Mouse (Mus musculus): ENCODE results near the gene Sh3kbp1. TPM values are rescaled to one million over a fixed set of nuclear protein-coding genes. Genes with fewer than 3 reads are reported as not detected.

The Sh3kbp1 gene
- total and polyA plus RNA-seq, 2 experiments from 2014 or later = 43.4 to 45.5 TPM

DNA sequence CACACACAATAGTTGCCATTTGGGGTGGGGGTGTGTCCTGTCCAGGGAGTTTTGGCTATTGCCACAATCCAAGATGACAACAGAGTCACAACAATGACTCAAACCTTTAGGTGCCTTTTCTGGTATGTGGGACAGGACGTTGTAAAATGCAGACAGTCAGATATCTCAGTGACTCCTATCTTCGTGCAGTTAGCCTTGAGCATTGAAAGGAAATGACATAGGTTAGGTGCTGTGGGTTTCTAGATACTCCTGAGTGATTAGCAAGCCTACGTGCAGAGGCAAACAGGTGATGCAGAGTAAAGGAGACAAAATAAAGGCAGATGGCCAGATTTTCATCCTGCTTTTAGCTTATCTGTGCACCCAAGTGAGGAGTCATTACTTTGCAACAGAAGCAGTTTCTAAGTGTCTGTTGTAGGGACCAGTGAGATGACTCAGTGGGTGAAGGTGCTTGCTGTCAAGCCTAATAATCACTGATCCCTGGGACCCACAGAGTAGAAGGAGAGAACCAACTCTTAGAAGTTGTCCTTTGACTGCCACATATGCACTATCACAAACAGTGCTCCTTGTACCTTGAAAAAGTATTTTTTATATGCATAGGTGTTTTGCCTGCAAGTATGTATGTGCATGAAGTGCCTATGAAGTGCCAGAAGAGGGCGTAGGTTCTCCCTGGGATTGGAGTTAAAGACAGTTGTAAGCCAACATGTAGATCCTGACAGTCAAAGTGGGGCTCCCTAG, 50.7 kb downstream of the Sh3kbp1 start:
- Histone ChIP-seq H3K4me2 (ENCODE audit: low read depth, low read length) (no peak overlapping the region), H3K36me3 (ENCODE audit: insufficient read depth, low read length) (no peaks in the 10 kb centered on the region), H3K27ac (no peak overlapping the region), H3K9me3 (ENCODE audit: low read length) (no peaks in the 10 kb centered on the region), H3K4me3 (ENCODE audit: low read length) (no peak overlapping the region), H3K27me3 (ENCODE audit: insufficient read depth, low read length) (no peaks in the 10 kb centered on the region), H3K4me1 (ENCODE audit: insufficient read depth, low read length) (no peaks in the 10 kb centered on the region), H3K9ac (replicated peaks; ENCODE audit: low read length) (no peak overlapping the region)
- 81% methylated on average over 4 of the region's 4 CpGs for WGBS
- peak; percentile 5 for DNase-seq (ENCODE audit: low spot score)
- peak; percentile 22 for TF ChIP-seq CTCF (IDR thresholded peaks at IDR 0.05; ENCODE audit: low read depth)
- ATAC-seq = no peak

DNA sequence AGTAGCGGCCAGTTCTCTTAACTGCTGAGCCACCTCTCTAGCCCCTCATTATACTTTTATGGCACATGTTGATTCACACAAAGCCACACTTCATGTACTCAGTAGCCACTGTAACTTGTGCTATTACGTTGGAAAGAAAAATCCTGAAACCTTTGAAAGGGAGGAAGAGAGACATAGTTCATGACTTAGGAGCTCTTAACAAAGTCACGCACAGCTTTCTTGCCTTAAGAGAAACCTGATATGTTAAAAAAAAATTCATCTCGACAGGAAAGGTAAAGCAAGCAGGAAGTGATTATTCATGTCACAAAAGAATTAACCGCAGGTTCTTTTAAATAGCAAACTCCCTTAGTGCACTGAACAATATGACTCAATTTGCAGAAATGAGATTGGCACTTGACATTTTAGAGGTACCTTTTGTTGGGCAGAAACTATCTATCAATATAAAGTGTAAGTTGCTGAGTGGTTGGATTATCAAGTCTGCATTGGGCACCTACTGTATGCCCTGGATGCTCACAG, 51.3 kb downstream of the Sh3kbp1 start:
- 86% methylated on average over 5 of the region's 5 CpGs for WGBS
- Histone ChIP-seq H3K9ac (replicated peaks; ENCODE audit: low read length) (no peak overlapping the region), H3K4me2 (ENCODE audit: low read depth, low read length) (no peak overlapping the region), H3K27me3 (ENCODE audit: insufficient read depth, low read length) (no peaks in the 10 kb centered on the region), H3K27ac (no peak overlapping the region), H3K36me3 (ENCODE audit: insufficient read depth, low read length) (no peaks in the 10 kb centered on the region), H3K4me1 (ENCODE audit: insufficient read depth, low read length) (no peaks in the 10 kb centered on the region), H3K9me3 (ENCODE audit: low read length) (no peaks in the 10 kb centered on the region), H3K4me3 (ENCODE audit: low read length) (no peak overlapping the region)
- ATAC-seq (no peak), DNase-seq (ENCODE audit: low spot score) (no peak)
- TF ChIP-seq CTCF (IDR thresholded peaks at IDR 0.05; ENCODE audit: low read depth) = no peak

DNA sequence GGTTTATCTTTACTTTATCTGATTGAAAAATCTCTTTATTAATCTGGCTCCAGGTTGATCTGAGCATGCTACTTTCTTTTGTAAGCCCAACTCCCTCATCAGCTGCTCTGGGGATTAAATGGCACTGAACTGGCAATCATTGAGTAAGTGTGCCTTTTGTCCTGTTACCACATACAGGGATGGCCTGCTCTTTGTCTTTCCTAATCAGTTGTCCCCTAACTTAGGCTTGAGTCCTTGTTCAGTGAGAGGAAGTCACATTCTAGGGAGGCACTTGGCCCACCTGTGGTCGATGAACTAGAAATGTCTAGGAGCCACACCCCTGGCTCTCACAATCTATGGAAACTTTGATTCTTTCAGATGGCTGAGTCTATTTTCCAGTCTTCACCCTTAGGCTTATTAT, 58.4 kb downstream of the Sh3kbp1 start:
- DNase-seq (ENCODE audit: low spot score) (no peak), ATAC-seq (no peak)
- H3K9ac ChIP-seq (replicated peaks; ENCODE audit: low read length) = no peak overlapping the region
- no peak overlapping the region for H3K4me3 ChIP-seq (ENCODE audit: low read length)
- H3K4me2 ChIP-seq (ENCODE audit: low read depth, low read length) = no peak overlapping the region
- no peak overlapping the region for H3K27ac ChIP-seq
- no peaks in the 10 kb centered on the region for H3K36me3 ChIP-seq (ENCODE audit: insufficient read depth, low read length)
- TF ChIP-seq CTCF (IDR thresholded peaks at IDR 0.05; ENCODE audit: low read depth) = no peak
- WGBS = 65% methylated on average over 1 of the region's 1 CpGs
- H3K27me3 ChIP-seq (ENCODE audit: insufficient read depth, low read length) = no peaks in the 10 kb centered on the region
- no peaks in the 10 kb centered on the region for H3K9me3 ChIP-seq (ENCODE audit: low read length)
- H3K4me1 ChIP-seq (ENCODE audit: insufficient read depth, low read length) = no peaks in the 10 kb centered on the region

DNA sequence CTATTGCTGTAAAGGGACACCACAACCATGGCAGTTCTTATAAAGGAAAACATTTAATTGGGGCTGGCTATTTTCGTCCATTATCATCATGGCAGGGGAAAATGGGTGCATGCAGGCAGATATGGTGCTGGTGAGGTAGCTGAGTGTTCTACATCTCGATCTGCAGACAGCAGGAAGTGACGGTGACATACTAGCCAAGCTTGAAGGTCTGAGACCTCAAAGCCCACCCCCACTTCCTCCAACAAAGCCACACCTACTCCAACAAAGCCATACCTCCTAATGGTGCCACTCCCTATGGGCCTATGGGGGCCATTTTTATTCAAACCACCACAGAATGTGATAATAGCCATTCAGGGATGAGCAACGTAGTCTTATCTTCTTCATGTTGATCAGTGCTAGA, 59.8 kb downstream of the Sh3kbp1 start:
- Histone ChIP-seq H3K27ac (no peak overlapping the region), H3K4me1 (ENCODE audit: insufficient read depth, low read length) (no peaks in the 10 kb centered on the region), H3K4me3 (ENCODE audit: low read length) (no peak overlapping the region), H3K9me3 (ENCODE audit: low read length) (no peaks in the 10 kb centered on the region), H3K4me2 (ENCODE audit: low read depth, low read length) (no peak overlapping the region), H3K9ac (replicated peaks; ENCODE audit: low read length) (no peak overlapping the region), H3K36me3 (ENCODE audit: insufficient read depth, low read length) (no peaks in the 10 kb centered on the region), H3K27me3 (ENCODE audit: insufficient read depth, low read length) (no peaks in the 10 kb centered on the region)
- DNase-seq (ENCODE audit: low spot score) (no peak), ATAC-seq (no peak)
- no peak for TF ChIP-seq CTCF (IDR thresholded peaks at IDR 0.05; ENCODE audit: low read depth)
- 79% methylated on average over 4 of the region's 4 CpGs for WGBS

DNA sequence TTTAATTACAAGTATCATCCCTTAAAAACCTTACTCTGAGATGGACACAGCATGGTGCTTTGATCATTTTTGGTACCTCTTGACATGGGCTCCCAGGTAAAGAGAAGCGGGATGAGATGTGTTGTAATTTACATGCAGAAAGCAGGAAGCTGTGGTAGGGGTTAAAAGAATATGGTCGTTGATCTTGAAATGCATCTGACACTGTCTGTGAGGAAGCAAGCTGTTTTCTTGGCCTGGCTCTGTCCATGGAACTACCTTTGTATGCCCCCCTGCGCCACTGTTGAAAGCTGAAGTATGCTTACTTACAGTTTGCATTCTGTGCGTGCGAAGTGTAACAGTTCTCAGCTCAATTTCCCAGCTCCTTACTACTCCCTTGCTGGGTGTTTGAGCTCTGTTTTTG, 61.6 kb downstream of the Sh3kbp1 start:
- no peak overlapping the region for H3K4me3 ChIP-seq (ENCODE audit: low read length)
- H3K27ac ChIP-seq = no peak overlapping the region
- 80% methylated on average over 5 of the region's 5 CpGs for WGBS
- H3K4me1 ChIP-seq (ENCODE audit: insufficient read depth, low read length) = no peaks in the 10 kb centered on the region
- no peak overlapping the region for H3K4me2 ChIP-seq (ENCODE audit: low read depth, low read length)
- H3K9me3 ChIP-seq (ENCODE audit: low read length) = no peaks in the 10 kb centered on the region
- no peaks in the 10 kb centered on the region for H3K36me3 ChIP-seq (ENCODE audit: insufficient read depth, low read length)
- no peak for DNase-seq (ENCODE audit: low spot score)
- no peak for ATAC-seq
- H3K27me3 ChIP-seq (ENCODE audit: insufficient read depth, low read length) = no peaks in the 10 kb centered on the region
- H3K9ac ChIP-seq (replicated peaks; ENCODE audit: low read length) = no peak overlapping the region
- no peak for TF ChIP-seq CTCF (IDR thresholded peaks at IDR 0.05; ENCODE audit: low read depth)

DNA sequence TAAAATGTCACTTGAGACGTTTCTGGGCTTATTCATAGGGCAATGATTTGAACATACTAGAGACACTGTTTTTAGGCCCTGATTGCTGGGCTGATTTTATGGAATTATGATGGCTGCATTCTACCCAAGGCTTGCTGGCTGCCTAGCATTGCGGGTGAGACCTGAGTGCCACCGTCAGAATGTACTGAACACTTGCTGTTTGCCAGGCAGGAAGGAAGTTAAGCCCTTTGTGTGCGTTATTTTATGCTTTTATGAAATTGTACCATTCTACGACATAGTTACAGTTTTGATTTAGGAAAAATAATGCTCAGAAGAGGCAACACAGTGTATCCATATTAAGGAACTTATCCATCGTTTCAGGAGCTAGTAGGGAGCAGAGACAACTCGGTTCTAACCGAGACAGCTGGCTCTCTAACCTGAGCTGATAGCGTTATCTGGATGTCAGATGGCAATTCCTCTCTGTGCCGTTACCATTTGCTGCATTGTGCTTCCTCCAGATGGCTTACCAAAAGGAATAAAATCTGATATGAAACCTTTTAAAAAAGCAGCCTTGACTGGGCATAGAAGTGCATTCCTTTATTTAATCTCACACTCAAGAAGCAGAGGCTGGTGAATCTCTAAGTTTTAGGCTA, 62.8 kb downstream of the Sh3kbp1 start:
- H3K9ac ChIP-seq (replicated peaks; ENCODE audit: low read length) = no peak overlapping the region
- TF ChIP-seq CTCF (IDR thresholded peaks at IDR 0.05; ENCODE audit: low read depth) = no peak
- ATAC-seq = no peak
- no peak overlapping the region for H3K4me2 ChIP-seq (ENCODE audit: low read depth, low read length)
- H3K9me3 ChIP-seq (ENCODE audit: low read length) = no peaks in the 10 kb centered on the region
- no peak for DNase-seq (ENCODE audit: low spot score)
- no peak overlapping the region for H3K27ac ChIP-seq
- H3K36me3 ChIP-seq (ENCODE audit: insufficient read depth, low read length) = no peaks in the 10 kb centered on the region
- no peaks in the 10 kb centered on the region for H3K4me1 ChIP-seq (ENCODE audit: insufficient read depth, low read length)
- H3K27me3 ChIP-seq (ENCODE audit: insufficient read depth, low read length) = no peaks in the 10 kb centered on the region
- no peak overlapping the region for H3K4me3 ChIP-seq (ENCODE audit: low read length)
- WGBS = 74% methylated on average over 10 of the region's 10 CpGs

DNA sequence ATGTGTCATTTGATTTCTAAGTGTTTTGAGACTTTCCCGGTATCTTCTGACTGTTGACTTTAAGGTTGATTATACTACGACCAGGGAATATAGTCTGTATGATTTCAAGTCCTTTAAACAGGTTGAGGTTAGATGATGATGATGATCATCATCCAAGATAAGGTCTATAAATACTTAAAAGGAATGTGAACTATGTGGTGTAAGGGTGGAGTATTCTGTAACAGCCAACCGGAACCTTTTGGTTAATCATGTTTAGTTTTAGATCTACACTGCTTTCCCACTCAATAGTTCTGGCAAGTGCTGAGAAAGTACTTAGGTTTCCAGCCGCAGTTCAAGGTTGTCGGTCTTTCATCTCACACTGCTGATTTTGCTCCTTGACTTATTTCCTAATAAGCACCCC, 66.1 kb downstream of the Sh3kbp1 start:
- Histone ChIP-seq H3K4me2 (ENCODE audit: low read depth, low read length) (no peak overlapping the region), H3K4me1 (ENCODE audit: insufficient read depth, low read length) (no peaks in the 10 kb centered on the region), H3K4me3 (ENCODE audit: low read length) (no peak overlapping the region), H3K9me3 (ENCODE audit: low read length) (no peaks in the 10 kb centered on the region), H3K9ac (replicated peaks; ENCODE audit: low read length) (no peak overlapping the region), H3K27me3 (ENCODE audit: insufficient read depth, low read length) (no peaks in the 10 kb centered on the region), H3K27ac (no peak overlapping the region), H3K36me3 (ENCODE audit: insufficient read depth, low read length) (no peaks in the 10 kb centered on the region)
- WGBS = 92% methylated on average over 5 of the region's 5 CpGs
- DNase-seq (ENCODE audit: low spot score) = no peak
- no peak for ATAC-seq
- no peak for TF ChIP-seq CTCF (IDR thresholded peaks at IDR 0.05; ENCODE audit: low read depth)
